Mouse (Mus musculus): ENCODE measurements around the gene Wdr44.
A peak's percentile ranks its signal among the peaks of the same experiment; 100 is the strongest.
"Not testable (repeated sequence)": the region's sequence is repeated elsewhere in the genome, so short reads cannot be mapped to it uniquely, and the experiment has no call there.

The Wdr44 gene

DNA sequence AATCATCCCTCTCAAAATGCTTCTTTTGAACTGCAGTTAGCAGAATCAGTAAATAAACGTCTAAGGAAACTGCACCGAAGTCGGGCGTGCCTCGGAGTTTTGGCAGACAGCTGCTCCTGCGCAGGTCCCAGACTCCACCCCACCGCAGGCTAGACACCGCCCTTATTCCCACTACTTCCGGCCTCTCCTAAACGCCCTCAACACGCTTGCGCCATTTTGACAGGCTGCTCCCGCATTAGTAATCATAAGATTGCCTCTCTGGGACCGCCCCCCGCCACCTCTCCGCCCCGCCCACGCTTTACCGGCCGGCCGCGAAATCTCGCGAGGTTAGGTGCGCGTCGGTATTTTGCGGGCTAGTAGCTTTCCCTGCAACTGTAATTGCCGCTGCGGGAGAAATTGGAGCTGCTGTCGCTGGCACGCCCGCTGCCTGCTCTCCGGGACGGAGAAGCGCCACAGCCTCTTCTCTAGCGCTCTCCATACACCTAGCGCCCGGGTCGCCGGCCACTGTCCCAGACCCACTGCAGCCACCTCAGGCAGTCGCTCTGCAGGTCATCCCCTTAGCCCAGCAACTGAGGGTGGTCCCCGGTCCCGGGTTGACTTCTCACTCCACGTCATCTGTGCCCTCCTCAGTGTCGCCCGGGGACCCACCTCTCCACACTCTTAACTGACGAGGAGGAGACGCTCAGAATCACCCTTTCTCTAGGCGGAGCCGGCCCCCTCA lies at the start of gene Wdr44:
Gene Wdr44, plus strand, starts transcription at position 330 of the 721 bp plus-strand sequence.
- DNase-seq: peak; percentile 96 to 97

- no peak for DNase-seq
Measured at GRCm38 (mm10) chrX:23648371-23648770, 44.5 kb upstream of the Wdr44 start.

GRCm38 (mm10) chrX:23662216-23662615 lies 30.6 kb upstream of the Wdr44 start:
- DNase-seq: no peak

- no peak for DNase-seq
Measured at GRCm38 (mm10) chrX:23673193-23673592, 19.7 kb upstream of the Wdr44 start.

- no peak for DNase-seq
Measured at GRCm38 (mm10) chrX:23675450-23675849, 17.4 kb upstream of the Wdr44 start.

DNA sequence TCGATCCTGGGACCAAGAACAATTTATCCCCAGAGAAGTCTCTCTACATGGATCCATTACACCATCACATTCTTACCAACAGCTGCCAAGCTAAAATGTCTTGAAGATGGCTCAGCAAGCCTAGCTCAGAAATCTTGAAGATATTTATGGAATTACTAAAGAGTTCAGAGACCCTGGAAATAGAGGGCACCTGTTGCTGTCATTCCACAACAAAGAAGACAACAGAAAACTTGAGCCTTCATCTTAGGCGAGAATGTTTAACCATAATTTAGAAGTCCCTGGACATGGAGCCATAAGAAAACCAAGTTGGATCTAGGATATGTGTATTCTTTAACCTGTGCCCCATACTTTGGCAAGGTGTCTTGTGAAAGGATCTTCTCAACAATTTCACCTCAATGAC lies 16.3 kb upstream of the Wdr44 start:
- DNase-seq: no peak

DNA sequence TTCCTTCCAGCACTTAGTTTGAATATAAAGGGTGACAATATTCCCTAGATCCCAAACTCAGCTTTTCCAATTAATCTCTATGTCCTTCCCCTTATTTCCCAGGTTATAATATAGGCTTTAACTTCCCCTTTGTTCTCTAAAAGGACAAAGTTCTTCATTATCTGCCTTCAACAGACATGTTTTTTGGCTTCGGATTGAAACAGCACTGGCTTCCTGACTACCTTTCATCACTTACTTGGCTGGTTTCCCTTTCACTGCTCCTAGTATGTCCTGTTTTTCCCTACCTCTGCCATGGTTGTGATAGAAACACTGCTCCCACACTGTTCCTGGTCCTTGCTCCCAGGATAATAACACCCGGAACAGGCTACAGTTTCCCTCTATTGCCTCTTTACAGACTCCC lies 15.3 kb upstream of the Wdr44 start:
- no peak for DNase-seq

DNA sequence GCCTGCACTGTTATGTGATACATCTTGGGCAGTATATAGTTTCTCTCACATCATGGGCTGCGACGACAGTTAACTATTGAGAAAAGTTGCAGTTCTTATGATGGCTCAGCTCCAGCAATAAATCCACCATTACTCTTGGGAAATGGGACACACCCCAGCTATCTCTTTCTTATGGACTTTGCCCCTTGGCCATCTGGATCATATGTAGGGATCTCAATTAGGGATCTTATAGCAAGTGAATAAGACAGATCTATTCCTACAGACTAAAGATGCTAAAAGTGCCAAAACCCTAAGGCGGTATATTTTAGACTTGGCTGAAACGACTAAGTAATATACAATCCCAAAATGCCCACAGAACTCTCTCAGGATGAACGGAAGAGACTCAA lies 522 bp upstream of the Wdr44 start:
- no peak for DNase-seq

DNA sequence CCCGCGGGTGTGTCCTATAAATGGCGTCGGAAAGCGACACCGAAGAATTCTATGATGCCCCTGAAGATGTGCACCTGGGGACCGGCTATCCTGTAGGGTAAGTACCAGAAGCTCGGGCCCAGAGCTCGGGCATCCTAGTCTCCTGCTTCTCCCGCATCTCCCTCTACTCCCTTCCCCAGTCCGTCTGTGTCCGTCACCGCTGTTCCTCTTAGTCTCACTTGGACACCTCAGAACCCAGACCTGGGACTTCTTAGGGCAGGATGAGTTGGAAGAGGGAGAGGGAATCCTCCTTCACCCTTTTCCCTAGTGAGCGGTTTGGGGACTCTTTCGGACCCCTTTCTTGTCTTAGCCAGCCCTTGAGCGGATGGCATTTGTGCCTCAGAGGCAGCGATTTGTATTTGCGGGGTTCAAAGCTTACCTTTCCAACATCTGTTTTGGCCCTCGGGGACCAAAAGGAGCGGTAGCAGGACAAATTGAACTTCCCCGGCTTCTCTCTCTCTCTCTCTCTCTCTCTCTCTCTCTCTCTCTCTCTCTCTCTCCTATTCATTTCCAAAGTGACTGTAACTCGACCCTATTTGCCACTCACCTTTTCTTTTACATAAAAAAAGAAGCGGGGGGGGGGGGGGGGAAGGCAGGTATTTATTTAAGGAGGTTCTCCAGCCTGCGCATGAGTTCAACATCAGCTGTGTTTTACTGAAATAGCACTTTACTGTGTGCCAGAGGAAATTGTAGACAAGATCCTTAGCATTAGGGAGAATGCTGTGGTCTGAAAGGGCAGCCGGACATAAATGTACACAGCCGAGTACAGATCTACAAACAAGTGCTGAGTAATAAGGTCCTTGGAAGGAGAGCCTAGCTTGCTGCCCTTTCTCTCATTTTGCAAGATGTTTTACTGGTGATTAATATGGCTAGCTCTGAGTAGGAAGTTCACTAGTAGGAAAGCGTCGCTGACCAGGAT lies 871 bp downstream of the Wdr44 start:
- DNase-seq: no peak

- DNase-seq: no peak
Measured at GRCm38 (mm10) chrX:23694588-23694987, 1.7 kb downstream of the Wdr44 start.

GRCm38 (mm10) chrX:23695109-23695508 lies 2.3 kb downstream of the Wdr44 start:
- DNase-seq: no peak

DNA sequence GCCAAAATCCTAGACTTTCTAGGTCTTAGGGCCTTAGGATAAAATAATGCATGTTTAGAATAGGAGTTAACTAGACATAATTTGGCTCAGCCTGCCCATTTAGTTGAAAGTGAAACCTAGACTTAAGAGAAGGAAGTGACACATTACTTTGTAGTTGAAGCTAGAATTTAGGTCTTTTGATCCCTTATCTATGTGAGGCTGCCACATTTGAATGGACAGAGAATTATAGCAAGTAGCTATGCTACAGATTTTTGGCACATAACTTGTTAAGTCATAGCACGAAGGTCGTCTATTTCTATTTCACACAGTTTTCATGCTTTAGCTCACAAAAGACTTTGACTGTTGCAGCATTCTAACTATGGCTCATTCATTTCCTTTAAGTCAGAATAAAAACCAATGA lies 4.5 kb downstream of the Wdr44 start:
- no peak for DNase-seq

GRCm38 (mm10) chrX:23699023-23699422 lies 6.2 kb downstream of the Wdr44 start:
- DNase-seq: no peak

DNA sequence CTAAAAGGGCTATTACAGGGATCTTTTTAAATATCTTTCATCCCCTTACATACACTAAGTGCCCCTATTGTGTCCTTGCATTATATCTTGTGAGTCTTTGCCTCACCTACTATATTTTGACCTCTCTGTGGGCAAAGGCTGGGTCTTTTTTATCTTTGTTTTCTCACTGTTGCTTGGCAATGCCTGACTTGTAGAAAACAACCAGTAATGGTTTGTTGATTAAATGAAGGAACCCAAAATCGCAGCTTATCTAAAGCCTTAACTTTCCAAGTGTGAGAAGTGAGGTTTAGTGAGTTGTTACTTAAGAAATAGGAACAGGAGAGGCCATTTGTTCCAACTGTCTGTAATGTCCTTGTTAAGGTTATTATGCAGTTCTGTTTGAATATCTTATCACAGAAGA lies 24.4 kb downstream of the Wdr44 start:
- no peak for DNase-seq

DNA sequence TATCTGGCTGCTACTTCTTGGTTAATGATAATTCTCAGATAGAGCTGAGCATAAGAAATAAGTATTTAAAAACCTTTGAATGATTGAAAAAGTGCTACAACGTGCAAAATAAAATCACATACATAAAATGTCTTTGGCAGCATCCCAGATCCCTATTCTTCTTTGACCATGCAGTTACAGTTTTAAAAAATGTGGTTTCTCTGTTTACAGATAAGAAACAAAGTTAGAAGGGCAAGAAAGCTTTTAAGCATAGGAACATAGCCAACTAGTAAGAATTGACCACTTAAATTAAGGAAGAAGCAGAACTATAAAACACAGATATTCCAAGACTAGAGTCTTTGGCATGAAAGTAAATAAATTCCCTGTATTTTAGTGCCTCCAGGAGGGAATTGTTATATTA lies 34.6 kb downstream of the Wdr44 start:
- no peak for DNase-seq

DNA sequence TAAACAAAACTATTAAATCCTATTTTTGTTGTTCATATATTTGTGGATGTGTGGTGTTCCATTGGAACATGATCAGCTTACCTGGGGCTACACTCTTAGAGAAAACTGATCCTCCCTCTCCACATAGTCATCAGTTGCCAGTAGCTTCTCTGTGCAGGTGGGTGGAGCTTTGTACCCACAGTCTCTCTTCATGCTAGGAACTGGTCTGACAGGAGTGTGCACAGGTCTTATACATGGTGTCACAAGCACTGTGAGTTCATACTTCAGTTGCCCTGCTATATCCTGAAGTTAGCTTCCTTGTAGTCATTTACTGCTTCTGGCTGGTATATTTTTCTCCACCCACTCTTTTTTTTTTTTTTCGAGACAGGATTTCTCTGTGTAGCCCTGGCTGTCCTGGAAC lies 61.8 kb downstream of the Wdr44 start:
- DNase-seq: peak in 1 of 2 experiments; percentile 1

DNA sequence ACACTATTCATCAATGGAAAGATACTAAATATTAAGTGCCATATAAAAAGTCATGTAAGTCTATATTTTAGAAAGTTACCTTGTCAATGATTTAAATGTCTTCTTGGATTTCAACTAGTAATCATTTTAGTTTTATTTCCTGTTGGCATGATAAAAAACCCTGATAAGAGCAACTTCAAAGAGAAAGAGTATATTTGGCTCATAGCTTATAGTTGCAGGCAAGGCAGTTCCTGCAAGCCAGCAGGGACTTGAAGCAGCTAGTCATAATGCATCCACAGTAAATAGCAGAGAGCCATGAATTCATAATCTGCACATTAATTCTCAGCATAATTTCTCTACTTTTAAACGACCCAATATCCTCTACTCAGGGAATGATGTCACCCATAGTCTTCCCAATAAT lies 75.0 kb downstream of the Wdr44 start:
- DNase-seq: no peak

DNA sequence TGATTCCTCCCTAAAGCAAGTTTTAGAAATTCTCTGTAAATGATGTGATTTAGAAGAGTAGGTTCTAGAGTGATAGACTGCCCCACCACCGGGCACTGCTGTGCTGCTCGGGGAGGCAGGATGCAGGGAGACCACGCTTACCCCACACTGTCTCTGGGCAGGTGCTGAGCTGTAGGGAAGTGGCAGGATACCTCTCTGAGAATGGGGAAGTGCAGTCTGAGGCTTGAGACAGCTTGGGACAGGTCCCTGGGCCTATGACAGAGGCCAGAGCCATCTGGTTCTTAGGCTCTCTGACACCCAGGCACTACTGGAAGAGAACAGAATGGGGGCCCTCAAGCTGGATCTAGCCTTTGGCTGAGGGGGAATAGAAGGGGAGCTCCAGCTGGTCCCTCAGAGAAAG lies 114.3 kb downstream of the Wdr44 start:
- DNase-seq: no peak

DNA sequence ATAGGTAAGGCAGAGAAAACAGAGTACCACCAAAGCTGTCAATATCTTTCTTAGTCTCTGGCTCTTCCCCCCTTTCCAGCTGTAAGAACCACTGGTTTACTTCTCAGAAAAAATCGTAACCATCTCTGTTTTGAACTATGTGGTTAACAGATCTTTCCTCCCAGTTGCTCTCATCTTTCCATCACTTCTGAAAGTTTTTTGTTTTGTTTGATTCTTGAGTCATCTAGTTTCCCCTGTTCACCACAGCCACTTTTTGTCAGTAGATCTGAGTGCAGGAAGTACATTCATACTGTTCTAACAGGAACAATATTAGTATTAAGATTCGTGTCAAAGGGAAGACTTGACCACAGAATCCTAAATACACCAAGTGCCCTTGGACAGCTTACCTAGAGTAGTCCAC lies 117.5 kb downstream of the Wdr44 start:
- DNase-seq: no peak

- DNase-seq: not testable (repeated sequence)
Measured at GRCm38 (mm10) chrX:23813287-23813686, 120.4 kb downstream of the Wdr44 start.

DNA sequence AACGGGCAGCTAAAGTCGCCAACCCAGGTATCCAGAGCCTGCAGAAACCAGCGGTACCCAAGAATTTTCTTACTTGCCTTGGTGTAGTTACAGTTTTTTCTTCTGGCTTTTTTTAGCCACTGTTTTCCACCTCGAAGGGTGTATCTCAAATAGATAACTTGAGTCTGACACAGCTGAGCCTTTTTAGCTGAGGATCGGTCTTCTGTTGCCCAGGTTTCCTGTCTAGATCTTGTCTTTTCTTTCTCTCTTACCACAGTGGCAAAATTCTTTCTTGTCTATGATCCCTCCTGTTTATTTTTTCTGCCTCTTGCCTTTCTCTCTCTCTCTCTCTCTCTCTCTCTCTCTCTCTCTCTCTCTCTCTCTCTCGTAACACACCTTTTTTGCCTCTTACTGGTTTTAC lies 130.0 kb downstream of the Wdr44 start:
- DNase-seq: not testable (repeated sequence)

GRCm38 (mm10) chrX:23823398-23824023 lies 130.7 kb downstream of the Wdr44 start:
- DNase-seq: peak; percentile 4

DNA sequence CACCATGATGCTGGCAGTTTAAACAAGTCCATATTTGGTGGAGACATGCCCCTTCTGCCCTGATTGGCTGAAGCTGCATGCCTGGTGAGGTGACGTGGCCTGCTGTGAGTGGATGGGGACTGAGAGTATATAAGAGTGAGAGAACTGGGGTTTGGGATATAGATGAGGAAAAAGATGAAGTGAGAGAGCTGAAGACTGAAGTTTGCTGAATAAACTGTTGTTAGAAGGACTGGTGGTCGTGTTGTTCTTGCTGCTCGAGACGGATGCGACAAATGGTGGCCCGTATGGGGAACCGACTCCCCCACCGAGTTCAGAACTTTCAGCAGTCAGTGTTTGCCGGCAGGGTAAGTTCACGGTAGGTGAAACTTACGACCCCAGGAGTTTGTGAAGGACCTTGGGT lies 140.9 kb downstream of the Wdr44 start:
- not testable (repeated sequence) for DNase-seq

GRCm38 (mm10) chrX:23840921-23841320 lies 148.1 kb downstream of the Wdr44 start:
- DNase-seq: no peak
